Mouse (Mus musculus) heart, postnatal 0 days (tissue): ENCODE measurements at regions not wholly inside any gene's neighbourhood (a gene's known extent, or its start where the extent isn't known, plus 50 kb on each side); places are given as distances from the start of the nearest gene placed in this dataset.

Experiments used
- ATAC-seq: fragments of 200-750 bp; cut with Nextera tagmentation; 2 replicates; pipeline ENCODE4 v1.8.0; 2017; ENCODE audit warnings: low read depth, moderate number of reproducible peaks, moderate library complexity; ENCODE audit not compliant: insufficient read depth
- DNase-seq: peaks from one replicate; pipeline ENCODE4 v3.0.0-alpha.2; 2016; ENCODE audit warnings: low spot score
- H3K27ac ChIP-seq: fragments of 300-500 bp; sonication (generic); 2 replicates; pipeline ENCODE4 v1.5.1; 2014; ENCODE audit warnings: low read depth, mild to moderate bottlenecking
- H3K27me3 ChIP-seq: fragments of 300-500 bp; sonication (generic); 2 replicates; pipeline ENCODE4 v1.6.1; 2014; ENCODE audit warnings: low read length, mixed read lengths; ENCODE audit not compliant: control insufficient read depth, insufficient read depth
- H3K36me3 ChIP-seq: fragments of 300-500 bp; sonication (generic); replicated peaks from 2 replicates; pipeline ENCODE4 v1.6.1; 2014; ENCODE audit warnings: low read length, mixed read lengths; ENCODE audit not compliant: control insufficient read depth, insufficient read depth
- H3K4me1 ChIP-seq: fragments of 300-500 bp; sonication (generic); 2 replicates; pipeline ENCODE4 v1.6.1; 2014; ENCODE audit warnings: antibody characterized with exemption; ENCODE audit not compliant: control insufficient read depth, insufficient read depth
- H3K4me2 ChIP-seq: fragments of 300-500 bp; sonication (generic); 2 replicates; pipeline ENCODE4 v1.6.1; 2014; ENCODE audit warnings: low read depth, mild to moderate bottlenecking, low read length, moderate library complexity
- H3K4me3 ChIP-seq: fragments of 300-500 bp; sonication (generic); 2 replicates; pipeline ENCODE4 v1.5.1; 2014; ENCODE audit warnings: low read depth, low read length
- H3K9ac ChIP-seq: fragments of 300-500 bp; sonication (generic); replicated peaks from 2 replicates; pipeline ENCODE4 v1.6.1; 2014; ENCODE audit warnings: low read depth, low read length, mixed read lengths
- H3K9me3 ChIP-seq: fragments of 300-500 bp; sonication (generic); replicated peaks from 2 replicates; pipeline ENCODE4 v1.6.1; 2016; ENCODE audit warnings: low read length; ENCODE audit not compliant: control insufficient read depth
- CTCF ChIP-seq: IDR thresholded peaks from 2 replicates; pipeline ENCODE4 v1.5.1; 2016; ENCODE audit warnings: antibody characterized with exemption, control low read depth, low read depth
- EP300 ChIP-seq: IDR thresholded peaks from 2 replicates; pipeline ENCODE4 v1.6.1; 2016; ENCODE audit warnings: antibody characterized with exemption, low read depth
- WGBS: fragments of 180-500 bp; shearing (Covaris S2); extraction: QIAGEN DNeasy Blood & Tissue Kit; methylation state at CpG from one replicate; pipeline ENCODE4 v1.1.7; 2014; 5-methylcytosine and 5-hydroxymethylcytosine counted together

- Histone ChIP-seq H3K4me1 (peaks cover 8% of the 10 kb centered on the region; the same call in 1 of the 2 replicates), H3K9ac (no peak overlapping the region), H3K4me3 (no peak overlapping the region), H3K36me3 (no peaks in the 10 kb centered on the region), H3K4me2 (no peak overlapping the region), H3K27me3 (no peaks in the 10 kb centered on the region), H3K9me3 (no peaks in the 10 kb centered on the region), H3K27ac (peak overlapping the region; percentile 46; the same call in 1 of the 2 replicates)
- TF ChIP-seq EP300 (no peak), CTCF (no peak)
- no peak for ATAC-seq
- WGBS = 49% methylated on average over 7 of the region's 7 CpGs
- peak; percentile 53 for DNase-seq
These were observed 712.1 kb upstream of the Tenm3 start for GRCm38 (mm10) chr8:49555724-49556457.

DNA sequence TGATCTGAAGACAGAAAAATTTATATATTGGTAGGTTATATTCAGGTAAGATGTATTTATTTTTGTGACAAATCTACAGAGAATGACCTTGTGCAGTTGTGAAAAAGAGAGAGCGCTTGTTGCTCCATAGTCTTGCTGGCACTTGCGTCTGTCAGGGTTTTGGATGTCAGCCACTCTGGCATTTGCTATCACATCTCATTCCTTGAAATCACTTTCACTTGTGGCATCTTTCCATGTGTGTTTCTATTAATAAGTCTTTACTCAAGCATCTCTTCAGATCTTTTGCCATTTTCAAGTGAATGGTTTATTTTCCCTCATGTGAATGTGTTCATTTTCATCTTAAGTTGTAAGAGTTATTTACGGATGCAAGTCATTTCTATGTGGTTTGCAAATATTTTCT is 709.4 kb upstream of the Tenm3 start:
- no peaks in the 10 kb centered on the region for H3K36me3 ChIP-seq
- WGBS = 25% methylated on average over 3 of the region's 3 CpGs
- no peak overlapping the region for H3K9ac ChIP-seq
- no peak overlapping the region for H3K27ac ChIP-seq
- peak; percentile 76 for DNase-seq
- no peak overlapping the region for H3K4me2 ChIP-seq
- no peaks in the 10 kb centered on the region for H3K9me3 ChIP-seq
- H3K4me3 ChIP-seq = no peak overlapping the region
- H3K4me1 ChIP-seq = peaks cover 8% of the 10 kb centered on the region; the same call in 1 of the 2 replicates
- no peak for ATAC-seq
- TF ChIP-seq CTCF (no peak), EP300 (no peak)
- no peaks in the 10 kb centered on the region for H3K27me3 ChIP-seq

DNA sequence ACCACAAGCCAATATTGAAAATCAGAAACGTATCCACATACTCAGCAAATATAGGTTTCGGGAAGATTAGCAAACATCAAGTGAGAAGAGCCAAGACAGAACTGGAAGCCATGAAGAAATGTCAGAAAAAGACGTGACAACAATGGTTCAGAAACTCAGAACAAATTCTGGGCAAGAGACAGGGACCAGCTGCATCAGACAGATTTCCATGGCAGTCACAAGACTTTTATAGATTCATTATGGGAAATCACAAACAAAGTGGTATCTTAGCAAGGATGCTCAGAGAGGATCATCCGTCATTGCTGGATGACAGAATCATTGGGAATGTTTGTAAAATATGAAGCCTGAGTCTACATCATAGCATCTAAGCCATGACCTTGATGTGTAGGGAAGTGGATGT is 699.6 kb upstream of the Tenm3 start:
- no peaks in the 10 kb centered on the region for H3K36me3 ChIP-seq
- TF ChIP-seq EP300 (no peak), CTCF (no peak)
- no peaks in the 10 kb centered on the region for H3K27me3 ChIP-seq
- H3K27ac ChIP-seq = no peak overlapping the region
- H3K9ac ChIP-seq = no peak overlapping the region
- no peaks in the 10 kb centered on the region for H3K9me3 ChIP-seq
- no peaks in the 10 kb centered on the region for H3K4me1 ChIP-seq
- 73% methylated on average over 4 of the region's 4 CpGs for WGBS
- DNase-seq (no peak), ATAC-seq (no peak)
- H3K4me3 ChIP-seq = no peak overlapping the region
- no peak overlapping the region for H3K4me2 ChIP-seq

- H3K9me3 ChIP-seq = no peaks in the 10 kb centered on the region
- H3K4me1 ChIP-seq = no peaks in the 10 kb centered on the region
- H3K27me3 ChIP-seq = no peaks in the 10 kb centered on the region
- H3K36me3 ChIP-seq = no peaks in the 10 kb centered on the region
- H3K9ac ChIP-seq = no peak overlapping the region
- no peak overlapping the region for H3K4me2 ChIP-seq
- no peak for ATAC-seq
- 45% methylated on average over 5 of the region's 5 CpGs for WGBS
- no peak overlapping the region for H3K4me3 ChIP-seq
- no peak for TF ChIP-seq EP300
- TF ChIP-seq CTCF = no peak
- DNase-seq = no peak
- no peak overlapping the region for H3K27ac ChIP-seq
These were observed 697.6 kb upstream of the Tenm3 start for GRCm38 (mm10) chr8:49541337-49541736.

GRCm38 (mm10) chr8:49533412-49534351 is 689.9 kb upstream of the Tenm3 start:
- H3K36me3 ChIP-seq = no peaks in the 10 kb centered on the region
- no peaks in the 10 kb centered on the region for H3K4me1 ChIP-seq
- H3K4me2 ChIP-seq = no peak overlapping the region
- no peaks in the 10 kb centered on the region for H3K27me3 ChIP-seq
- no peak overlapping the region for H3K27ac ChIP-seq
- H3K9ac ChIP-seq = no peak overlapping the region
- H3K9me3 ChIP-seq = no peaks in the 10 kb centered on the region
- no peak for TF ChIP-seq EP300
- no peak for TF ChIP-seq CTCF
- H3K4me3 ChIP-seq = no peak overlapping the region
- ATAC-seq = no peak
- WGBS = 60% methylated on average over 5 of the region's 5 CpGs
- no peak for DNase-seq
